Comparison of ENCODE assay signal across 10 mouse cellular contexts in genomic region chr10:127061085-127061484, GRCm38 (mm10). TPM values are rescaled to one million over a fixed set of nuclear protein-coding genes. Genes with fewer than 3 reads are reported as not detected.
DNase-seq lines count a peak whose midpoint lies in the region; ATAC-seq and TF ChIP-seq lines count a peak whose summit lies in the region.
"Had no signal": no experiment of that assay in that cellular context is flagged by ENCODE, and none has a peak within 500 bp of the region (broad histone marks: within the 10 kb centered on the region; RNA-seq: fewer than 3 reads in every experiment).

No protein-coding gene starts in this region.

- no peak for ATAC-seq in forebrain, embryonic 12.5 days (ENCODE audit: low FRiP score)
- no peak for ATAC-seq in hindbrain, embryonic 15.5 days (ENCODE audit: low FRiP score, low read depth)
- no peak for ATAC-seq in neural tube, embryonic 13.5 days (ENCODE audit: low read depth)

- no peak for TF ChIP-seq CTCF in left cerebral cortex, adult 2 months (IDR thresholded peaks at IDR 0.05)

- H3K27me3 ChIP-seq in forebrain, embryonic 12.5 days = no peaks in the 10 kb centered on the region; the same call in 1 of the 2 replicates
- H3K27me3 ChIP-seq in hindbrain, embryonic 15.5 days = no peaks in the 10 kb centered on the region
- no peaks in the 10 kb centered on the region for H3K27me3 ChIP-seq in neural tube, embryonic 13.5 days

- peak overlapping the region; percentile 98; the same call in 1 of the 2 replicates for H3K9ac ChIP-seq in forebrain, embryonic 12.5 days
- H3K9ac ChIP-seq in hindbrain, embryonic 15.5 days = peak overlapping the region; percentile 93
- peak overlapping the region; percentile 99 for H3K9ac ChIP-seq in neural tube, embryonic 13.5 days

- WGBS in forebrain, embryonic 12.5 days = 16% methylated on average over 5 of the region's 5 CpGs
- 23% methylated on average over 5 of the region's 5 CpGs for WGBS in hindbrain, embryonic 15.5 days
- WGBS in neural tube, embryonic 13.5 days = 24% methylated on average over 5 of the region's 5 CpGs

- peaks cover 32% of the 10 kb centered on the region for H3K36me3 ChIP-seq in forebrain, embryonic 12.5 days (replicated peaks)
- H3K36me3 ChIP-seq in hindbrain, embryonic 15.5 days = peaks cover 28% of the 10 kb centered on the region
- peaks cover 31% of the 10 kb centered on the region for H3K36me3 ChIP-seq in neural tube, embryonic 13.5 days

- H3K27ac ChIP-seq in left cerebral cortex, adult 2 months = peak overlapping the region; percentile 70; the same call in 1 of the 2 replicates
- H3K27ac ChIP-seq in forebrain, embryonic 12.5 days = peak overlapping the region; percentile 97
- H3K27ac ChIP-seq in hindbrain, embryonic 15.5 days (replicated peaks) = peak overlapping the region; percentile 94
- H3K27ac ChIP-seq in neural tube, embryonic 13.5 days (replicated peaks) = peak overlapping the region; percentile 98

- H3K4me2 ChIP-seq in forebrain, embryonic 12.5 days = peak overlapping the region; percentile 96
- peak overlapping the region; percentile 73 for H3K4me2 ChIP-seq in hindbrain, embryonic 15.5 days
- H3K4me2 ChIP-seq in neural tube, embryonic 13.5 days = peak overlapping the region; percentile 87

- H3K4me3 ChIP-seq in left cerebral cortex, adult 2 months = no peak overlapping the region
- H3K4me3 ChIP-seq in forebrain, embryonic 12.5 days (replicated peaks) = peak overlapping the region; percentile 99
- H3K4me3 ChIP-seq in hindbrain, embryonic 15.5 days = peak overlapping the region; percentile 90
- H3K4me3 ChIP-seq in neural tube, embryonic 13.5 days = peak overlapping the region; percentile 90

- H3K9me3 ChIP-seq in forebrain, embryonic 12.5 days = no peaks in the 10 kb centered on the region
- H3K9me3 ChIP-seq in hindbrain, embryonic 15.5 days = no peaks in the 10 kb centered on the region
- no peaks in the 10 kb centered on the region for H3K9me3 ChIP-seq in neural tube, embryonic 13.5 days

- no peak for DNase-seq in left cerebral cortex, adult 2 months (ENCODE audit: extremely low spot score in 1 of 2, low spot score in 2 of 2)
- no peak for DNase-seq in left cerebral cortex, adult 9 months (ENCODE audit: low spot score in 2 of 2)
- no peak for DNase-seq in liver
- no peak for DNase-seq in c-Kit-positive CD71-positive TER-119-positive erythroid progenitor cells, embryonic 14.5 days (ENCODE audit: low spot score)
- no peak for DNase-seq in ovary, adult 18-20 months (ENCODE audit: low spot score)
- DNase-seq: gastrocnemius, postnatal 25 days; lung, adult 18-20 months had no signal

- intact Hi-C loops in left cerebral cortex, adult 2 months (cut with DNase I) = loop anchor here (5.0 kb wide), 1 partner anchor 561 kb away; the partner anchor contains the start of gene Lrp1

- H3K4me1 ChIP-seq in forebrain, embryonic 12.5 days = peaks cover 56% of the 10 kb centered on the region
- H3K4me1 ChIP-seq in hindbrain, embryonic 15.5 days (replicated peaks) = peaks cover 50% of the 10 kb centered on the region
- peaks cover 69% of the 10 kb centered on the region for H3K4me1 ChIP-seq in neural tube, embryonic 13.5 days (replicated peaks)

RNA-seq across cellular contexts. Expression of gene March9, which starts 1.1 kb away (rescaled TPM):
- 10 to 100 TPM; 18.1 to 22.5 TPM for total RNA-seq in left cerebral cortex, adult 2 months (2021)
- polyA plus RNA-seq in forebrain, embryonic 12.5 days (2016; fragmentation: Nextera tagmentation; extraction: Ambion mirVana) = 3.9 and 4.2 TPM in 2 replicates
- 7.3 and 8.4 TPM in 2 replicates for polyA plus RNA-seq in hindbrain, embryonic 15.5 days (2015; fragmentation: Nextera tagmentation; extraction: Ambion mirVana)
- polyA plus RNA-seq in neural tube, embryonic 13.5 days (2015; fragmentation: Nextera tagmentation; extraction: Ambion mirVana) = 5.4 and 6.3 TPM in 2 replicates

RNA-seq across cellular contexts. Expression of gene Cdk4, which starts 2.2 kb away (rescaled TPM):
- total RNA-seq in left cerebral cortex, adult 2 months (2021) = 10 to 100 TPM; 74.4 to 75.2 TPM
- 2,431 and 2,450 TPM in 2 replicates for polyA plus RNA-seq in forebrain, embryonic 12.5 days (2016; fragmentation: Nextera tagmentation; extraction: Ambion mirVana)
- 743 and 831 TPM in 2 replicates for polyA plus RNA-seq in hindbrain, embryonic 15.5 days (2015; fragmentation: Nextera tagmentation; extraction: Ambion mirVana)
- polyA plus RNA-seq in neural tube, embryonic 13.5 days (2015; fragmentation: Nextera tagmentation; extraction: Ambion mirVana) = 1,139 and 1,291 TPM in 2 replicates

RNA-seq across cellular contexts. Expression of gene Tspan31, which starts 9.0 kb away (rescaled TPM):
- 10 to 100 TPM; 63.7 to 64.4 TPM for total RNA-seq in left cerebral cortex, adult 2 months (2021)
- 139 and 158 TPM in 2 replicates for polyA plus RNA-seq in forebrain, embryonic 12.5 days (2016; fragmentation: Nextera tagmentation; extraction: Ambion mirVana)
- 120 and 123 TPM in 2 replicates for polyA plus RNA-seq in hindbrain, embryonic 15.5 days (2015; fragmentation: Nextera tagmentation; extraction: Ambion mirVana)
- 125 and 136 TPM in 2 replicates for polyA plus RNA-seq in neural tube, embryonic 13.5 days (2015; fragmentation: Nextera tagmentation; extraction: Ambion mirVana)

RNA-seq across cellular contexts. Expression of gene Cyp27b1, which starts 13.0 kb away (rescaled TPM):
- under 1 TPM; 0.36 to 0.77 TPM for total RNA-seq in left cerebral cortex, adult 2 months (2021)
- 0.10 and 0.28 TPM in 2 replicates for polyA plus RNA-seq in forebrain, embryonic 12.5 days (2016; fragmentation: Nextera tagmentation; extraction: Ambion mirVana)
- 0.21 and 0.26 TPM in 2 replicates for polyA plus RNA-seq in hindbrain, embryonic 15.5 days (2015; fragmentation: Nextera tagmentation; extraction: Ambion mirVana)
- polyA plus RNA-seq in neural tube, embryonic 13.5 days (2015; fragmentation: Nextera tagmentation; extraction: Ambion mirVana) = 0.12 and 0.28 TPM in 2 replicates

RNA-seq across cellular contexts. Expression of gene Agap2, which starts 14.0 kb away (rescaled TPM):
- 100 to 1,000 TPM; 627 to 694 TPM for total RNA-seq in left cerebral cortex, adult 2 months (2021)
- 0.73 and 1.1 TPM in 2 replicates for polyA plus RNA-seq in forebrain, embryonic 12.5 days (2016; fragmentation: Nextera tagmentation; extraction: Ambion mirVana)
- polyA plus RNA-seq in hindbrain, embryonic 15.5 days (2015; fragmentation: Nextera tagmentation; extraction: Ambion mirVana) = 4.0 and 4.9 TPM in 2 replicates
- polyA plus RNA-seq in neural tube, embryonic 13.5 days (2015; fragmentation: Nextera tagmentation; extraction: Ambion mirVana) = 1.9 and 2.3 TPM in 2 replicates
